Mouse (Mus musculus): ENCODE data around the gene Ddx5. TPM values are rescaled to one million over a fixed set of nuclear protein-coding genes. Genes with fewer than 3 reads are reported as not detected.

The Ddx5 gene
- total and polyA plus RNA-seq, 3 experiments: 269 to 1,169 (median 505) TPM

- dilution Hi-C loops (cut with MboI; ENCODE audit: extremely low pct_ligation_motif_present, extremely low pct_unique_long_range_greater_than_20kb, low sequenced_read_pairs) (no loop called here), in situ Hi-C loops (cut with MboI; ENCODE audit: low pct_ligation_motif_present, low pct_unique_long_range_greater_than_20kb, low sequenced_read_pairs) (no loop called here)
- Histone ChIP-seq H3K4me3 (replicated peaks in 1 of 3; ENCODE audit: low read depth in 2 of 3, low read length in 2 of 3, poor library complexity in 1 of 3) (no peak overlapping the region), H3K36me3 (replicated peaks in 1 of 2; ENCODE audit: control insufficient read depth in 1 of 2, insufficient read depth in 1 of 2, low read length in 1 of 2) (peaks cover 16 to 35% of the 10 kb centered on the region in 2 experiments), H3K9ac (ENCODE audit: insufficient read depth, low read depth) (no peak overlapping the region), H3K4me1 (ENCODE audit: control insufficient read depth in 1 of 2, insufficient read depth in 2 of 2) (peaks cover 0 to 33% of the 10 kb centered on the region in 2 experiments; a peak in 2 of 4 replicates), H3K27ac (ENCODE audit: insufficient read depth, low read depth) (no peak overlapping the region), H3K27me3 (replicated peaks) (no peaks in the 10 kb centered on the region), H3K4me2 (ENCODE audit: insufficient read depth, low read depth, poor library complexity, severe bottlenecking) (no peak overlapping the region), H3K79me2 (replicated peaks; ENCODE audit: control insufficient read depth, extremely low read depth, insufficient read depth, poor library complexity, severe bottlenecking) (no peaks in the 10 kb centered on the region; the same call in none of the 2 replicates), H3K9me3 (replicated peaks; ENCODE audit: low read length) (peaks cover 12% of the 10 kb centered on the region)
- no peak for DNase-seq (ENCODE audit: extremely low read depth)
- TF ChIP-seq USF1 (IDR thresholded peaks at IDR 0.05; ENCODE audit: low read depth, low read length): no peak
- TF ChIP-seq MAZ (IDR thresholded peaks at IDR 0.05; ENCODE audit: low read depth, low read length): no peak
- TF ChIP-seq SMC3 (IDR thresholded peaks at IDR 0.05; ENCODE audit: low read depth, low read length): no peak
- TF ChIP-seq BHLHE40 (IDR thresholded peaks at IDR 0.05; ENCODE audit: low read depth, low read length): no peak
- TF ChIP-seq ZKSCAN1 (IDR thresholded peaks at IDR 0.05; ENCODE audit: borderline replicate concordance, low read depth, low read length): no peak
These were observed 58.3 kb downstream of the Ddx5 start for GRCm38 (mm10) chr11:106730714-106731113.

Other genes starting within 250 kb of the Ddx5 start
- gene Tex2, start 175.8 kb downstream of the Ddx5 start, total RNA-seq (2012; rRNA removed): 5.0 and 6.2 TPM in 2 replicates
- gene Tex2, start 175.8 kb downstream of the Ddx5 start, total RNA-seq (2014; rRNA removed): 3.9 and 4.5 TPM in 2 replicates
- gene Tex2, start 175.8 kb downstream of the Ddx5 start, polyA plus RNA-seq (2012; ENCODE audit: insufficient read length, low read depth): 3.9 and 4.0 TPM in 2 replicates
- gene Pecam1, start 38.6 kb downstream of the Ddx5 start, total RNA-seq (2012; rRNA removed): 19.2 and 22.3 TPM in 2 replicates
- gene Pecam1, start 38.6 kb downstream of the Ddx5 start, total RNA-seq (2014; rRNA removed): 18.4 and 20.4 TPM in 2 replicates
- 18.9 and 19.2 TPM in 2 replicates for gene Pecam1, start 38.6 kb downstream of the Ddx5 start, polyA plus RNA-seq (2012; ENCODE audit: insufficient read length, low read depth)
- gene Milr1, start 38.0 kb downstream of the Ddx5 start, total RNA-seq (2012; rRNA removed): 22.0 and 28.1 TPM in 2 replicates
- gene Milr1, start 38.0 kb downstream of the Ddx5 start, total RNA-seq (2014; rRNA removed): 41.2 and 50.1 TPM in 2 replicates
- 33.1 and 35.4 TPM in 2 replicates for gene Milr1, start 38.0 kb downstream of the Ddx5 start, polyA plus RNA-seq (2012; ENCODE audit: insufficient read length, low read depth)
- 12.5 and 13.3 TPM in 2 replicates for gene Polg2, start 9.6 kb downstream of the Ddx5 start, total RNA-seq (2012; rRNA removed)
- 12.3 and 15.3 TPM in 2 replicates for gene Polg2, start 9.6 kb downstream of the Ddx5 start, total RNA-seq (2014; rRNA removed)
- gene Polg2, start 9.6 kb downstream of the Ddx5 start, polyA plus RNA-seq (2012; ENCODE audit: insufficient read length, low read depth): 11.5 and 12.1 TPM in 2 replicates
- gene Cep95, start 67 bp upstream of the Ddx5 start, total RNA-seq (2012; rRNA removed): 17.2 and 17.5 TPM in 2 replicates
- 21.7 and 24.4 TPM in 2 replicates for gene Cep95, start 67 bp upstream of the Ddx5 start, total RNA-seq (2014; rRNA removed)
- 19.3 and 25.3 TPM in 2 replicates for gene Cep95, start 67 bp upstream of the Ddx5 start, polyA plus RNA-seq (2012; ENCODE audit: insufficient read length, low read depth)
- 10.8 and 11.1 TPM in 2 replicates for gene Smurf2, start 131.5 kb upstream of the Ddx5 start, total RNA-seq (2012; rRNA removed)
- gene Smurf2, start 131.5 kb upstream of the Ddx5 start, total RNA-seq (2014; rRNA removed): 11.1 and 11.3 TPM in 2 replicates
- 13.2 and 13.3 TPM in 2 replicates for gene Smurf2, start 131.5 kb upstream of the Ddx5 start, polyA plus RNA-seq (2012; ENCODE audit: insufficient read length, low read depth)
- 327 and 495 TPM in 2 replicates for gene Kpna2, start 210.4 kb upstream of the Ddx5 start, total RNA-seq (2012; rRNA removed)
- gene Kpna2, start 210.4 kb upstream of the Ddx5 start, total RNA-seq (2014; rRNA removed): 734 and 759 TPM in 2 replicates
- 536 and 582 TPM in 2 replicates for gene Kpna2, start 210.4 kb upstream of the Ddx5 start, polyA plus RNA-seq (2012; ENCODE audit: insufficient read length, low read depth)
- 0.29 and 1.1 TPM in 2 replicates for gene 1810010H24Rik, start 236.5 kb upstream of the Ddx5 start, total RNA-seq (2012; rRNA removed)
- 0.82 and 1.7 TPM in 2 replicates for gene 1810010H24Rik, start 236.5 kb upstream of the Ddx5 start, total RNA-seq (2014; rRNA removed)
- gene 1810010H24Rik, start 236.5 kb upstream of the Ddx5 start, polyA plus RNA-seq (2012; ENCODE audit: insufficient read length, low read depth): 0.53 and 0.83 TPM in 2 replicates